Mouse (Mus musculus) kidney, postnatal 0 days (tissue): ENCODE data around the gene Dtx1. TPM values are rescaled to one million over a fixed set of nuclear protein-coding genes. Genes with fewer than 3 reads are reported as not detected.
A peak's percentile ranks its signal among the peaks of the same experiment; 100 is the strongest.

Experiments
- ATAC-seq: fragments of 200-750 bp; cut with Nextera tagmentation; replicated peaks from 2 replicates; pipeline ENCODE4 v1.8.0; 2017; ENCODE audit warnings: low read depth, moderate number of reproducible peaks, moderate TSS enrichment, moderate library complexity; ENCODE audit not compliant: low FRiP score
- DNase-seq: peaks from one replicate; pipeline ENCODE4 v3.0.0-alpha.2; 2016; ENCODE audit warnings: low spot score
- H3K27ac ChIP-seq: fragments of 300-500 bp; sonication (generic); 2 replicates; pipeline ENCODE4 v1.5.1; 2014; ENCODE audit warnings: mild to moderate bottlenecking
- H3K27me3 ChIP-seq: fragments of 300-500 bp; sonication (generic); 2 replicates; pipeline ENCODE4 v1.6.1; 2014; ENCODE audit warnings: low read length, mixed read lengths; ENCODE audit not compliant: insufficient read depth
- H3K36me3 ChIP-seq: fragments of 300-500 bp; sonication (generic); 2 replicates; pipeline ENCODE4 v1.6.1; 2014; ENCODE audit warnings: low read length, mixed read lengths; ENCODE audit not compliant: insufficient read depth
- H3K4me1 ChIP-seq: fragments of 300-500 bp; sonication (generic); replicated peaks from 2 replicates; pipeline ENCODE4 v1.6.1; 2014; ENCODE audit warnings: antibody characterized with exemption, low read length, mixed read lengths; ENCODE audit not compliant: insufficient read depth
- H3K4me2 ChIP-seq: fragments of 300-500 bp; sonication (generic); 2 replicates; pipeline ENCODE4 v1.6.1; 2014; ENCODE audit warnings: mild to moderate bottlenecking, low read length, moderate library complexity, mixed read lengths
- H3K4me3 ChIP-seq: fragments of 300-500 bp; sonication (generic); replicated peaks from 2 replicates; pipeline ENCODE4 v1.5.1; 2014; ENCODE audit warnings: low read depth, low read length
- H3K9ac ChIP-seq: fragments of 300-500 bp; sonication (generic); 2 replicates; pipeline ENCODE4 v1.6.1; 2014; ENCODE audit warnings: low read depth, low read length
- H3K9me3 ChIP-seq: fragments of 300-500 bp; sonication (generic); replicated peaks from 2 replicates; pipeline ENCODE4 v1.6.1; 2016; ENCODE audit warnings: low read length, inconsistent platforms, mixed read lengths
- CTCF ChIP-seq: IDR thresholded peaks from 2 replicates; pipeline ENCODE4 v1.5.1; 2016; ENCODE audit warnings: antibody characterized with exemption, low read depth, mild to moderate bottlenecking, moderate library complexity
- WGBS: fragments of 180-500 bp; shearing (Covaris S2); extraction: QIAGEN DNeasy Blood & Tissue Kit; methylation state at CpG from one replicate; pipeline ENCODE4 v1.1.7; 2014; 5-methylcytosine and 5-hydroxymethylcytosine counted together
- polyA plus RNA-seq: library from polyadenylated mRNA; unstranded; fragments of >200 nt; fragmentation: Nextera tagmentation; extraction: Ambion mirVana; gene quantifications from 2 replicates; pipeline ENCODE4 v1.2.1, GENCODE M21; 2015

Gene Dtx1
- polyA plus RNA-seq, 1 experiment from 2014 or later = 5.5 TPM

DNA sequence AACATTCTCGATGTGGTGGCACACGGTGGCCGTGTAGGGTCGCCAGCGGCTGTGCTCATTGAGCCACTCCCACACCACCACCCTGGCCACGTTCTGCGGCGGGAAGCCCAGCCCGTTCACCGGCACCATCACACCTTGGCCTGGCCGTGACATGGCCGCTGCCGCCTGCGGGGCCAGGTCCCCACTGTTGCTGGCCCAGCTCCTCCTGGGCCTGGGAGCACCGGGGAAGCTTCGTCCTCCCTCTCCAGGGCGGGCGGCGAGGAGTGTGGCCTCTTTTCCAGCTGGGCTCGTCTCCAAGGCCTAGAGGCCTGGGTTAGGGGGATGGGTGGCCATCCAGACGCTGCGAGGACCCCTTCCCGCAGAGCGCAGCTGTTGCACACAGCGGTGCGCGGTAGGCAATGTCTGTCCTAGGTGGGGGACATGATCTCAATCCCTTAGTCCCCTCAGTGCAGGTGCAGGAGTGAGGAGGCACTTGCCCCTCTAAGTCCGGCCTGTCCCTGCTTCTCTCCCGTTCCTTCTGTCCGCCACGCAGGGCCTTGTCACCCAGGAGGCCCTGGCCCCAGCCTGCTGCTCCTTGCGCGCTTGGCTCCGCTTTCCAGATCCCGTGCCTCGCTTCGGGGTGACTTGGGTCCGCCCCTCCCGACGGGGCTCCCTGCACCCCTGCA, 1.4 kb downstream of the Dtx1 start:
- H3K27me3 ChIP-seq = peaks cover 26% of the 10 kb centered on the region

GRCm38 (mm10) chr5:120706976-120707375, 4.8 kb downstream of the Dtx1 start:
- H3K4me3 ChIP-seq = no peak overlapping the region
- H3K9me3 ChIP-seq = no peaks in the 10 kb centered on the region
- peaks cover 20% of the 10 kb centered on the region for H3K27me3 ChIP-seq
- no peak for DNase-seq
- H3K36me3 ChIP-seq = no peaks in the 10 kb centered on the region
- H3K4me1 ChIP-seq = peaks cover 5% of the 10 kb centered on the region
- peak overlapping the region; percentile 33 for H3K4me2 ChIP-seq
- H3K9ac ChIP-seq = no peak overlapping the region
- ATAC-seq = no peak
- WGBS = 38% methylated on average over 13 of the region's 13 CpGs
- no peak overlapping the region for H3K27ac ChIP-seq
- no peak for TF ChIP-seq CTCF

More for the DNA sequence above, 1.4 kb downstream of the Dtx1 start:
- Histone ChIP-seq H3K4me1 (peaks cover 5% of the 10 kb centered on the region), H3K4me3 (peak overlapping the region; percentile 41), H3K4me2 (peak overlapping the region; percentile 70), H3K9ac (peak overlapping the region; percentile 47), H3K27ac (no peak overlapping the region), H3K36me3 (no peaks in the 10 kb centered on the region), H3K9me3 (no peaks in the 10 kb centered on the region)
- under 1% methylated on average over 40 of the region's 40 CpGs for WGBS
- DNase-seq (peak; percentile 54), ATAC-seq (peak; percentile 41)
- TF ChIP-seq CTCF = no peak

DNA sequence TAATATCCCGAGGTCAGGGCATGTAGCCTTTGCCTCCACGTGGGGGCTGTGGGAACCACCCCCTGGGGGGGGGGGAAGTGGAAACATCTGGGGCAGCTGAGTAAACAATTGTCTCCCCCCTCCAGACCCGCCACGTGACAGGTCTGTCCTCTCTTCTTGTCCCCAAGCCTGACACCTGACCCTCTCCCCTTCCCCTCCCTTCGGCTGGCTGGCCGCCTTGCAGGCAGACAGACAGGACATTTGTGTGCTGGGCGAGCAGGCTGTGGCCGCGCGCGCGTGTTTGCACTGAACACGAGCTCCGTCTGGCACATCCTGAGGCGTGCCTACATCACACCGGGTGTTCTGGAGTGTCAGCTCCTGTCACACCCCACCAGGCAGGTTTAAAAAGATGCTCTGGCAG, 5.2 kb downstream of the Dtx1 start:
- Histone ChIP-seq H3K36me3 (no peaks in the 10 kb centered on the region), H3K4me3 (no peak overlapping the region), H3K4me1 (peaks cover 5% of the 10 kb centered on the region), H3K9me3 (no peaks in the 10 kb centered on the region), H3K27ac (no peak overlapping the region), H3K4me2 (peak overlapping the region; percentile 33), H3K27me3 (peaks cover 16% of the 10 kb centered on the region), H3K9ac (0 out of 2 replicates have a peak overlapping the region, but pooled peaks have one; percentile 3)
- TF ChIP-seq CTCF = no peak
- no peak for ATAC-seq
- DNase-seq = no peak
- 7% methylated on average over 16 of the region's 16 CpGs for WGBS

GRCm38 (mm10) chr5:120704421-120704820, 7.3 kb downstream of the Dtx1 start:
- no peaks in the 10 kb centered on the region for H3K9me3 ChIP-seq
- H3K4me1 ChIP-seq = peaks cover 5% of the 10 kb centered on the region; the same call in 1 of the 2 replicates
- no peak overlapping the region for H3K4me2 ChIP-seq
- WGBS = 41% methylated on average over 6 of the region's 6 CpGs
- DNase-seq (no peak), ATAC-seq (no peak)
- H3K4me3 ChIP-seq = no peak overlapping the region
- H3K27me3 ChIP-seq = no peaks in the 10 kb centered on the region
- TF ChIP-seq CTCF = no peak
- no peaks in the 10 kb centered on the region for H3K36me3 ChIP-seq
- H3K9ac ChIP-seq = no peak overlapping the region
- H3K27ac ChIP-seq = no peak overlapping the region

DNA sequence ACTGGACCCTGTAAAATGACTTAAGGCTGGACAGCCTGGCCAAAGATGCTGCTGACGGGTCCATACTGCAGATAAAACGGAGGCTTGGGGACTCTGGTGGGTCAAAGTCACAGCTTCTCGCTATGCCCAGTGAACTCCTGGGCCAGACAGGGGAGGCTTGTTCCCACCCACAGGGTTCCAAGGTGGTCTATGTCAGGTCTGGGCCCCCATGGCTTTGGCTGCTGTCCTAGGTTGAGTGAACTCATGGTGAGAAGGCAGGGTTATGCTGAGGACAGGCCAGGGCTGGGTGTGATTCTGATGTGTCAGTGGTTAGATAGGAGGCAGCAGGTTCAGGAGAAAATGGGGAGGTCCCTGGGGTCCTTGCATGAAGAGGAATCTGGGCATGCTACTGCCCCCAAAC, 8.1 kb downstream of the Dtx1 start:
- Histone ChIP-seq H3K4me1 (peaks cover 5% of the 10 kb centered on the region; the same call in 1 of the 2 replicates), H3K27me3 (no peaks in the 10 kb centered on the region; the same call in 1 of the 2 replicates), H3K9me3 (no peaks in the 10 kb centered on the region), H3K9ac (no peak overlapping the region), H3K27ac (no peak overlapping the region), H3K4me2 (no peak overlapping the region), H3K4me3 (no peak overlapping the region), H3K36me3 (no peaks in the 10 kb centered on the region)
- WGBS = 80% methylated on average over 3 of the region's 3 CpGs
- no peak for ATAC-seq
- no peak for TF ChIP-seq CTCF
- DNase-seq = no peak

GRCm38 (mm10) chr5:120702969-120703368, 8.8 kb downstream of the Dtx1 start:
- 75% methylated on average over 2 of the region's 2 CpGs for WGBS
- Histone ChIP-seq H3K4me1 (peaks cover 5% of the 10 kb centered on the region; the same call in 1 of the 2 replicates), H3K4me3 (no peak overlapping the region), H3K27me3 (no peaks in the 10 kb centered on the region; the same call in 1 of the 2 replicates), H3K27ac (no peak overlapping the region), H3K9me3 (no peaks in the 10 kb centered on the region), H3K36me3 (no peaks in the 10 kb centered on the region), H3K9ac (no peak overlapping the region), H3K4me2 (no peak overlapping the region)
- DNase-seq (no peak), ATAC-seq (no peak)
- no peak for TF ChIP-seq CTCF
